Mouse (Mus musculus) midbrain, embryonic 13.5 days (tissue): ENCODE data around the gene Tpp1. TPM values are rescaled to one million over a fixed set of nuclear protein-coding genes. Genes with fewer than 3 reads are reported as not detected.
A peak's percentile ranks its signal among the peaks of the same experiment; 100 is the strongest.
"Not testable (repeated sequence)": the region's sequence is repeated elsewhere in the genome, so short reads cannot be mapped to it uniquely, and the experiment has no call there.

Experiments
- ATAC-seq: fragments of 200-750 bp; cut with Nextera tagmentation; 2 replicates; pipeline ENCODE4 v1.8.0; 2017; ENCODE audit warnings: mild to moderate bottlenecking, moderate TSS enrichment, moderate library complexity
- H3K27ac ChIP-seq: fragments of 300-500 bp; sonication (generic); 2 replicates; pipeline ENCODE4 v1.5.1; 2015; ENCODE audit warnings: inconsistent platforms, mild to moderate bottlenecking, moderate library complexity
- H3K27me3 ChIP-seq: fragments of 300-500 bp; sonication (generic); 2 replicates; pipeline ENCODE4 v1.6.1; 2015; ENCODE audit warnings: mild to moderate bottlenecking, inconsistent platforms
- H3K36me3 ChIP-seq: fragments of 300-500 bp; sonication (generic); 2 replicates; pipeline ENCODE4 v1.6.1; 2015; ENCODE audit warnings: mild to moderate bottlenecking, inconsistent platforms
- H3K4me1 ChIP-seq: fragments of 300-500 bp; sonication (generic); replicated peaks from 2 replicates; pipeline ENCODE4 v1.6.1; 2015; ENCODE audit warnings: inconsistent platforms
- H3K4me2 ChIP-seq: fragments of 300-500 bp; sonication (generic); replicated peaks from 2 replicates; pipeline ENCODE4 v1.6.1; 2015; ENCODE audit warnings: moderate library complexity, mild to moderate bottlenecking, inconsistent platforms
- H3K4me3 ChIP-seq: fragments of 300-500 bp; sonication (generic); replicated peaks from 2 replicates; pipeline ENCODE4 v1.5.1; 2015; ENCODE audit warnings: mild to moderate bottlenecking, inconsistent platforms
- H3K9ac ChIP-seq: fragments of 300-500 bp; sonication (generic); replicated peaks from 2 replicates; pipeline ENCODE4 v1.6.1; 2015; ENCODE audit warnings: mild to moderate bottlenecking, inconsistent platforms
- H3K9me3 ChIP-seq: fragments of 300-500 bp; sonication (generic); 2 replicates; pipeline ENCODE4 v1.6.1; 2016; ENCODE audit warnings: mild to moderate bottlenecking, inconsistent platforms
- WGBS: fragments of 180-500 bp; shearing (Covaris S2); methylation state at CpG from one replicate; pipeline ENCODE4 v1.1.7; 2015; 5-methylcytosine and 5-hydroxymethylcytosine counted together
- polyA plus RNA-seq: library from polyadenylated mRNA; unstranded; fragments of >200 nt; fragmentation: Nextera tagmentation; extraction: Ambion mirVana; gene quantifications from 2 replicates; pipeline ENCODE4 v1.2.1, GENCODE M21; 2015

The Tpp1 gene
- polyA plus RNA-seq, 1 experiment from 2014 or later, result 41.1 TPM

GRCm38 (mm10) chr7:105736911-105737521, 15.0 kb downstream of the Tpp1 start, which contains the start of gene Rrp8:
Rrp8 (minus strand) TSS chr7:105737385.
- Histone ChIP-seq H3K36me3 (peaks cover 52% of the 10 kb centered on the region), H3K4me2 (peak within 1 kb of the TSS; percentile 84), H3K27me3 (no peaks in the 10 kb centered on the region), H3K27ac (peak within 1 kb of the TSS; percentile 75), H3K4me3 (peak within 1 kb of the TSS; percentile 84), H3K4me1 (peaks cover 34% of the 10 kb centered on the region), H3K9me3 (no peaks in the 10 kb centered on the region), H3K9ac (peak within 1 kb of the TSS; percentile 86)
- 2% methylated on average over 30 of the region's 30 CpGs for WGBS
- ATAC-seq, result no peak

- H3K4me3 ChIP-seq, result peak within 1 kb of the TSS; percentile 84
- peaks cover 51% of the 10 kb centered on the region for H3K36me3 ChIP-seq
- under 1% methylated on average over 57 of the region's 62 CpGs for WGBS
- H3K9me3 ChIP-seq, result no peaks in the 10 kb centered on the region
- H3K27ac ChIP-seq, result peak within 1 kb of the TSS; percentile 75
- H3K9ac ChIP-seq, result peak within 1 kb of the TSS; percentile 86
- H3K4me1 ChIP-seq, result peaks cover 34% of the 10 kb centered on the region
- peak; percentile 97 for ATAC-seq
- peak within 1 kb of the TSS; percentile 84 for H3K4me2 ChIP-seq
- no peaks in the 10 kb centered on the region for H3K27me3 ChIP-seq
Measured at GRCm38 (mm10) chr7:105736264-105736901, 15.7 kb downstream of the Tpp1 start, which contains the start of gene Ilk. Ilk (plus strand) TSS chr7:105736592.

GRCm38 (mm10) chr7:105735464-105735863, 16.6 kb downstream of the Tpp1 start:
- peak overlapping the region; percentile 84 for H3K4me3 ChIP-seq
- not testable (repeated sequence) for H3K27me3 ChIP-seq, H3K27ac ChIP-seq, ATAC-seq, H3K9me3 ChIP-seq
- peaks cover 34% of the 10 kb centered on the region for H3K4me1 ChIP-seq
- H3K4me2 ChIP-seq, result peak overlapping the region; percentile 84
- peaks cover 49% of the 10 kb centered on the region for H3K36me3 ChIP-seq
- WGBS, result 58% methylated on average over 4 of the region's 4 CpGs
- H3K9ac ChIP-seq, result peak overlapping the region; percentile 86

GRCm38 (mm10) chr7:105734826-105735225, 17.2 kb downstream of the Tpp1 start:
- Histone ChIP-seq H3K4me2 (no peak overlapping the region), H3K9me3 (no peaks in the 10 kb centered on the region), H3K27me3 (no peaks in the 10 kb centered on the region), H3K4me3 (no peak overlapping the region), H3K36me3 (peaks cover 45% of the 10 kb centered on the region), H3K27ac (no peak overlapping the region), H3K4me1 (peaks cover 34% of the 10 kb centered on the region), H3K9ac (no peak overlapping the region; the same call in 1 of the 2 replicates)
- ATAC-seq, result no peak
- WGBS, result 89% methylated on average over 8 of the region's 8 CpGs

- 95% methylated on average over 11 of the region's 11 CpGs for WGBS
- ATAC-seq, result no peak
- Histone ChIP-seq H3K9ac (no peak overlapping the region), H3K4me2 (no peak overlapping the region), H3K4me3 (no peak overlapping the region), H3K9me3 (no peaks in the 10 kb centered on the region), H3K36me3 (peaks cover 47% of the 10 kb centered on the region), H3K4me1 (peaks cover 40% of the 10 kb centered on the region), H3K27ac (no peak overlapping the region), H3K27me3 (no peaks in the 10 kb centered on the region)
Measured at GRCm38 (mm10) chr7:105733836-105734235, 18.2 kb downstream of the Tpp1 start.

GRCm38 (mm10) chr7:105728701-105729428, 23.2 kb downstream of the Tpp1 start:
- H3K4me2 ChIP-seq, result no peak overlapping the region
- H3K4me1 ChIP-seq, result peaks cover 17% of the 10 kb centered on the region
- peak; percentile 57; the same call in 1 of the 2 replicates for ATAC-seq

GRCm38 (mm10) chr7:105726980-105727325, 25.1 kb downstream of the Tpp1 start:
- ATAC-seq, result no peak
- Histone ChIP-seq H3K9me3 (no peaks in the 10 kb centered on the region), H3K36me3 (peaks cover 21% of the 10 kb centered on the region), H3K4me1 (peaks cover 17% of the 10 kb centered on the region), H3K27ac (no peak overlapping the region), H3K27me3 (no peaks in the 10 kb centered on the region), H3K9ac (0 out of 2 replicates have a peak overlapping the region, but pooled peaks have one; percentile 40), H3K4me3 (no peak overlapping the region), H3K4me2 (no peak overlapping the region)
- WGBS, result 90% methylated on average over 4 of the region's 4 CpGs

More at GRCm38 (mm10) chr7:105728701-105729428, 23.2 kb downstream of the Tpp1 start:
- H3K9ac ChIP-seq, result peak overlapping the region; percentile 37; the same call in 1 of the 2 replicates
- no peaks in the 10 kb centered on the region for H3K9me3 ChIP-seq
- H3K27me3 ChIP-seq, result no peaks in the 10 kb centered on the region
- 31% methylated on average over 6 of the region's 6 CpGs for WGBS
- H3K27ac ChIP-seq, result peak overlapping the region; percentile 45
- H3K36me3 ChIP-seq, result peaks cover 40% of the 10 kb centered on the region
- H3K4me3 ChIP-seq, result no peak overlapping the region

GRCm38 (mm10) chr7:105726144-105726979, 25.7 kb downstream of the Tpp1 start:
- H3K9ac ChIP-seq, result 0 out of 2 replicates have a peak overlapping the region, but pooled peaks have one; percentile 40
- 84% methylated on average over 4 of the region's 4 CpGs for WGBS
- H3K36me3 ChIP-seq, result peaks cover 15% of the 10 kb centered on the region
- H3K9me3 ChIP-seq, result no peaks in the 10 kb centered on the region
- H3K4me1 ChIP-seq, result peaks cover 17% of the 10 kb centered on the region
- H3K4me3 ChIP-seq, result no peak overlapping the region
- no peak overlapping the region for H3K27ac ChIP-seq
- ATAC-seq, result peak; percentile 87
- no peak overlapping the region for H3K4me2 ChIP-seq
- H3K27me3 ChIP-seq, result no peaks in the 10 kb centered on the region

GRCm38 (mm10) chr7:105721916-105722315, 30.1 kb downstream of the Tpp1 start:
- no peaks in the 10 kb centered on the region for H3K9me3 ChIP-seq
- no peak overlapping the region for H3K4me3 ChIP-seq
- no peak overlapping the region for H3K27ac ChIP-seq
- ATAC-seq, result no peak
- no peaks in the 10 kb centered on the region for H3K27me3 ChIP-seq
- H3K36me3 ChIP-seq, result no peaks in the 10 kb centered on the region
- 81% methylated on average over 2 of the region's 2 CpGs for WGBS
- H3K4me2 ChIP-seq, result no peak overlapping the region
- H3K4me1 ChIP-seq, result peaks cover 3% of the 10 kb centered on the region
- H3K9ac ChIP-seq, result no peak overlapping the region

GRCm38 (mm10) chr7:105715366-105715765, 36.7 kb downstream of the Tpp1 start:
- no peak overlapping the region for H3K27ac ChIP-seq
- no peak overlapping the region for H3K4me2 ChIP-seq
- no peak for ATAC-seq
- no peaks in the 10 kb centered on the region for H3K27me3 ChIP-seq
- H3K9ac ChIP-seq, result no peak overlapping the region
- no peaks in the 10 kb centered on the region for H3K9me3 ChIP-seq
- H3K36me3 ChIP-seq, result no peaks in the 10 kb centered on the region
- H3K4me1 ChIP-seq, result no peaks in the 10 kb centered on the region
- no peak overlapping the region for H3K4me3 ChIP-seq
- 59% methylated on average over 3 of the region's 3 CpGs for WGBS

GRCm38 (mm10) chr7:105708733-105709132, 43.3 kb downstream of the Tpp1 start:
- ATAC-seq, result no peak

More at GRCm38 (mm10) chr7:105708733-105709132, 43.3 kb downstream of the Tpp1 start:
- Histone ChIP-seq H3K4me1 (no peaks in the 10 kb centered on the region), H3K4me2 (no peak overlapping the region), H3K9me3 (no peaks in the 10 kb centered on the region), H3K36me3 (no peaks in the 10 kb centered on the region), H3K9ac (no peak overlapping the region), H3K27me3 (no peaks in the 10 kb centered on the region), H3K4me3 (no peak overlapping the region), H3K27ac (no peak overlapping the region)
- WGBS, result 96% methylated on average over 5 of the region's 5 CpGs
